8 mouse cellular contexts compared by ENCODE assay signal in genomic region chr1:43446089-43446533, GRCm38 (mm10). TPM values are rescaled to one million over a fixed set of nuclear protein-coding genes. Genes with fewer than 3 reads are reported as not detected.
DNase-seq lines count a peak whose midpoint lies in the region; ATAC-seq lines count a peak whose summit lies in the region.

No protein-coding gene starts in this region.

- no peaks in the 10 kb centered on the region for H3K36me3 ChIP-seq in neural tube, embryonic 14.5 days (ENCODE audit: control insufficient read depth, insufficient read depth, low read length)

- H3K4me3 ChIP-seq in neural tube, embryonic 14.5 days (ENCODE audit: low read depth, low read length): peak overlapping the region; percentile 96

- H3K4me2 ChIP-seq in neural tube, embryonic 14.5 days (ENCODE audit: low read depth, low read length): peak overlapping the region; percentile 95

- peaks cover 20% of the 10 kb centered on the region for H3K4me1 ChIP-seq in neural tube, embryonic 14.5 days (ENCODE audit: control insufficient read depth, insufficient read depth, low read length)

- H3K9ac ChIP-seq in neural tube, embryonic 14.5 days (replicated peaks; ENCODE audit: low read depth, low read length): peak overlapping the region; percentile 97

- DNase-seq in B cell, adult 2 months: peak; percentile 68
- DNase-seq in adrenal gland, adult (ENCODE audit: inconsistent age in 2 of 2, low spot score in 1 of 2): peak; percentile 81 to 91
- peak; percentile 68 for DNase-seq in embryo, embryonic 11 days
- DNase-seq in heart, adult 9 months (ENCODE audit: low spot score in 2 of 2): peak; percentile 41 to 50
- peak; percentile 39 to 54 for DNase-seq in kidney, adult 8-10 months
- peak; percentile 61 to 72 for DNase-seq in lung, adult 18-20 months
- DNase-seq in thymus, adult 18-20 months: peak; percentile 59 to 73

- H3K27me3 ChIP-seq in neural tube, embryonic 14.5 days (ENCODE audit: control insufficient read depth, insufficient read depth, low read length): no peaks in the 10 kb centered on the region

- peak; percentile 81; the same call in 1 of the 2 replicates for ATAC-seq in neural tube, embryonic 14.5 days (ENCODE audit: low read depth)

- peak overlapping the region; percentile 91 for H3K27ac ChIP-seq in neural tube, embryonic 14.5 days (ENCODE audit: low read depth, low read length)

- no peaks in the 10 kb centered on the region for H3K9me3 ChIP-seq in neural tube, embryonic 14.5 days (ENCODE audit: control insufficient read depth, low read length)

- WGBS in neural tube, embryonic 14.5 days: 0% methylated on average over 30 of the region's 44 CpGs

RNA-seq across cellular contexts. Expression of gene Nck2, which starts 1.7 kb away (rescaled TPM):
- polyA plus RNA-seq in neural tube, embryonic 14.5 days (2014; fragmentation: Nextera tagmentation; extraction: Ambion mirVana): 31.1 and 39.1 TPM in 2 replicates

Comparison
In these comparisons a context has a peak if more than half of its experiments do, and no peak if none do; other contexts are left out.
1. Peak in every context shown above with its lines: DNase-seq, ATAC-seq, H3K4me3 ChIP-seq and H3K27ac ChIP-seq.